Comparison of ENCODE assay signal across 9 mouse cellular contexts in genomic region chr9:29407954-29408353, GRCm38 (mm10).
A peak's percentile ranks its signal among the peaks of the same experiment; 100 is the strongest.
DNase-seq lines count a peak whose midpoint lies in the region; ATAC-seq and TF ChIP-seq lines count a peak whose summit lies in the region.
"Had no signal": no experiment of that assay in that cellular context is flagged by ENCODE, and none has a peak within 500 bp of the region (broad histone marks: within the 10 kb centered on the region; RNA-seq: fewer than 3 reads in every experiment).

No protein-coding gene starts in this region.

- H3K36me3 ChIP-seq in intestine, embryonic 14.5 days (ENCODE audit: control insufficient read depth, insufficient read depth, low read length), result no peaks in the 10 kb centered on the region
- H3K36me3 ChIP-seq in intestine, embryonic 15.5 days, result no peaks in the 10 kb centered on the region
- no peaks in the 10 kb centered on the region for H3K36me3 ChIP-seq in MEL (ENCODE audit: control insufficient read depth in 1 of 2, insufficient read depth in 2 of 2, low read length in 2 of 2)
- no peaks in the 10 kb centered on the region for H3K36me3 ChIP-seq in liver, postnatal 0 days (replicated peaks; ENCODE audit: insufficient read depth, low read length)
- H3K36me3 ChIP-seq: neural tube, embryonic 12.5 days had no signal

- no peaks in the 10 kb centered on the region for H3K79me2 ChIP-seq in MEL (ENCODE audit: control insufficient read depth, insufficient read depth, low read length, poor library complexity)

- no peak for TF ChIP-seq POLR2A in MEL (IDR thresholded peaks at IDR 0.05; ENCODE audit: control insufficient read depth in 1 of 2, insufficient read depth in 1 of 2, low read depth in 1 of 2, low read length in 2 of 2, poor library complexity in 1 of 2)

- peaks cover 8% of the 10 kb centered on the region; the same call in 1 of the 2 replicates for H3K27me3 ChIP-seq in intestine, embryonic 14.5 days (replicated peaks; ENCODE audit: control insufficient read depth, insufficient read depth, low read length)
- H3K27me3 ChIP-seq in intestine, embryonic 15.5 days (replicated peaks), result peaks cover 18% of the 10 kb centered on the region
- H3K27me3 ChIP-seq in MEL (ENCODE audit: control insufficient read depth in 1 of 2, insufficient read depth in 2 of 2, low read length in 2 of 2), result no peaks in the 10 kb centered on the region
- peaks cover 25% of the 10 kb centered on the region for H3K27me3 ChIP-seq in liver, postnatal 0 days (ENCODE audit: insufficient read depth, low read length)

- peak; percentile 19 to 38 (median 24); a peak in 4 of 6 replicates for TF ChIP-seq CTCF in MEL (IDR thresholded peaks at IDR 0.05 in 2 of 3, conservative IDR thresholded peaks at IDR 0.05 in 1 of 3; ENCODE audit: control insufficient read depth in 1 of 3, insufficient read depth in 1 of 3, low read depth in 2 of 3, low read length in 3 of 3, poor library complexity in 1 of 3, severe bottlenecking in 1 of 3)
- TF ChIP-seq CTCF in liver, postnatal 0 days (IDR thresholded peaks at IDR 0.05; ENCODE audit: low read depth), result peak; percentile 65

- H3K9me3 ChIP-seq in intestine, embryonic 14.5 days (ENCODE audit: control insufficient read depth, low read length), result no peaks in the 10 kb centered on the region
- H3K9me3 ChIP-seq in intestine, embryonic 15.5 days, result no peaks in the 10 kb centered on the region
- no peaks in the 10 kb centered on the region for H3K9me3 ChIP-seq in MEL (replicated peaks; ENCODE audit: insufficient read depth, low read length)
- H3K9me3 ChIP-seq in liver, postnatal 0 days (ENCODE audit: low read length), result no peaks in the 10 kb centered on the region
- H3K9me3 ChIP-seq: neural tube, embryonic 12.5 days had no signal

- no peak overlapping the region for H3K27ac ChIP-seq in intestine, embryonic 14.5 days (ENCODE audit: low read depth)
- H3K27ac ChIP-seq in intestine, embryonic 15.5 days, result no peak overlapping the region
- no peak overlapping the region for H3K27ac ChIP-seq in MEL (ENCODE audit: control insufficient read depth, low read depth, low read length)
- H3K27ac ChIP-seq in liver, postnatal 0 days (ENCODE audit: low read depth), result no peak overlapping the region
- H3K27ac ChIP-seq: neural tube, embryonic 12.5 days had no signal

- TF ChIP-seq EP300 in MEL (IDR thresholded peaks at IDR 0.05; ENCODE audit: low read depth in 1 of 2, low read length in 2 of 2), result no peak
- no peak for TF ChIP-seq EP300 in liver, postnatal 0 days (IDR thresholded peaks at IDR 0.05; ENCODE audit: low read depth)

- H3K4me3 ChIP-seq in intestine, embryonic 14.5 days (ENCODE audit: low read depth, low read length), result no peak overlapping the region
- no peak overlapping the region for H3K4me3 ChIP-seq in intestine, embryonic 15.5 days (replicated peaks)
- H3K4me3 ChIP-seq in MEL (ENCODE audit: control insufficient read depth in 1 of 2, insufficient read depth in 1 of 2, low read depth in 2 of 2, low read length in 2 of 2), result no peak overlapping the region
- no peak overlapping the region for H3K4me3 ChIP-seq in liver, postnatal 0 days (ENCODE audit: low read depth, low read length)
- H3K4me3 ChIP-seq: neural tube, embryonic 12.5 days had no signal

- no peaks in the 10 kb centered on the region; the same call in 1 of the 2 replicates for H3K4me1 ChIP-seq in intestine, embryonic 14.5 days (replicated peaks; ENCODE audit: control insufficient read depth, insufficient read depth, low read length)
- peaks cover 14% of the 10 kb centered on the region for H3K4me1 ChIP-seq in intestine, embryonic 15.5 days (replicated peaks)
- H3K4me1 ChIP-seq in MEL (ENCODE audit: control insufficient read depth in 1 of 2, insufficient read depth in 2 of 2, low read length in 2 of 2), result no peaks in the 10 kb centered on the region
- H3K4me1 ChIP-seq in liver, postnatal 0 days (ENCODE audit: insufficient read depth), result no peaks in the 10 kb centered on the region

- TF ChIP-seq RAD21 in MEL (IDR thresholded peaks at IDR 0.05; ENCODE audit: low read depth, low read length), result no peak

- H3K4me2 ChIP-seq in intestine, embryonic 14.5 days (ENCODE audit: low read length), result no peak overlapping the region
- no peak overlapping the region for H3K4me2 ChIP-seq in intestine, embryonic 15.5 days (replicated peaks)
- no peak overlapping the region for H3K4me2 ChIP-seq in liver, postnatal 0 days (ENCODE audit: low read depth, low read length)
- H3K4me2 ChIP-seq: neural tube, embryonic 12.5 days had no signal

- DNase-seq in intestine, embryonic 14.5 days (ENCODE audit: low spot score), result peak; percentile 53
- DNase-seq in MEL (ENCODE audit: low read depth, low spot score) (peak; percentile 11), MN1 (ENCODE audit: low spot score) (no peak)
- peak; percentile 37 to 49 for DNase-seq in adrenal gland, postnatal 36 days
- peak; percentile 54 for DNase-seq in liver, postnatal 0 days
- no peak for DNase-seq in spleen, postnatal 14 days (ENCODE audit: low spot score in 2 of 2)

- no peak overlapping the region for H3K9ac ChIP-seq in intestine, embryonic 14.5 days (ENCODE audit: low read length)
- no peak overlapping the region for H3K9ac ChIP-seq in intestine, embryonic 15.5 days
- H3K9ac ChIP-seq in MEL (ENCODE audit: control insufficient read depth, low read depth, low read length, poor library complexity, severe bottlenecking), result no peak overlapping the region
- H3K9ac ChIP-seq in liver, postnatal 0 days (replicated peaks), result no peak overlapping the region
- H3K9ac ChIP-seq: neural tube, embryonic 12.5 days had no signal

- no peak for ATAC-seq in intestine, embryonic 14.5 days (replicated peaks; ENCODE audit: low FRiP score, low TSS enrichment, low read depth)
- ATAC-seq in intestine, embryonic 15.5 days, result no peak
- no peak for ATAC-seq in liver, postnatal 0 days
- no peak for ATAC-seq in megakaryocyte-erythroid progenitor cell, adult 5-6 weeks (replicated peaks; ENCODE audit: low FRiP score, low TSS enrichment, poor library complexity, severe bottlenecking)

TF ChIP-seq in MEL, 35 proteins besides CTCF, POLR2A, EP300 and RAD21:
- TF ChIP-seq POLR2AphosphoS5 (IDR thresholded peaks at IDR 0.05; ENCODE audit: borderline replicate concordance, low read depth, low read length) (no peak), MEF2A (IDR thresholded peaks at IDR 0.05; ENCODE audit: extremely low read depth, insufficient replicate concordance, low read depth, low read length, poor library complexity, severe bottlenecking) (no peak), TAL1 (IDR thresholded peaks at IDR 0.05; ENCODE audit: low read length) (no peak), USF2 (IDR thresholded peaks at IDR 0.05; ENCODE audit: borderline replicate concordance in 1 of 2, insufficient read depth in 1 of 2, low read depth in 1 of 2, low read length in 2 of 2) (no peak), TBP (IDR thresholded peaks at IDR 0.05; ENCODE audit: low read depth, low read length) (no peak), SIN3A (IDR thresholded peaks at IDR 0.05; ENCODE audit: low read length) (no peak), POLR2AphosphoS2 (IDR thresholded peaks at IDR 0.05; ENCODE audit: low read length) (no peak), CHD1 (IDR thresholded peaks at IDR 0.05; ENCODE audit: low read depth, low read length) (no peak), USF1 (IDR thresholded peaks at IDR 0.05; ENCODE audit: low read depth, low read length) (no peak), ETS1 (IDR thresholded peaks at IDR 0.05; ENCODE audit: low read depth, low read length) (no peak), MYB (IDR thresholded peaks at IDR 0.05; ENCODE audit: low read depth, low read length) (no peak), MAX (IDR thresholded peaks at IDR 0.05; ENCODE audit: low read length) (no peak), ZMIZ1 (IDR thresholded peaks at IDR 0.05; ENCODE audit: low read depth, low read length) (no peak), TCF12 (IDR thresholded peaks at IDR 0.05; ENCODE audit: low read depth, low read length) (no peak), MXI1 (IDR thresholded peaks at IDR 0.05; ENCODE audit: low read depth, low read length) (no peak)

Comparison
In these comparisons a context has a peak if more than half of its experiments do, and no peak if none do; other contexts are left out.
1. DNase-seq: peak in intestine, embryonic 14.5 days (single experiment), MEL (single experiment), adrenal gland, postnatal 36 days (2 of 2) and liver, postnatal 0 days (single experiment); none in MN1 (single experiment) and spleen, postnatal 14 days (0 of 2).